Mouse (Mus musculus) stomach, postnatal 0 days (tissue): Measurements from ENCODE around the gene Pde1c.

Source experiments
- CTCF ChIP-seq: IDR thresholded peaks from 2 replicates; pipeline ENCODE4 v1.5.1; 2016; ENCODE audit warnings: antibody characterized with exemption, low read depth, mild to moderate bottlenecking, moderate library complexity
- EP300 ChIP-seq: optimal IDR thresholded peaks from 2 replicates; pipeline ENCODE3; 2016; ENCODE audit warnings: antibody characterized with exemption

- TF ChIP-seq CTCF (no peak), EP300 (no peak)
Measured at GRCm38 (mm10) chr6:56328103-56328502, 240.8 kb downstream of the Pde1c start.
